Mouse (Mus musculus) MEL (cell line): Measurements from ENCODE around the gene Cpd. TPM values are rescaled to one million over a fixed set of nuclear protein-coding genes. Genes with fewer than 3 reads are reported as not detected.
"Not testable (repeated sequence)": the region's sequence is repeated elsewhere in the genome, so short reads cannot be mapped to it uniquely, and the experiment has no call there.

Experiments
- DNase-seq: peaks from one replicate; pipeline ENCODE4 v3.0.0; 2011; ENCODE audit warnings: low read depth, low spot score
- H3K27ac ChIP-seq: 2 replicates; pipeline ENCODE4 v1.5.1; 2012; ENCODE audit warnings: low read depth, mild to moderate bottlenecking, control low read depth, low read length, moderate library complexity; ENCODE audit not compliant: control insufficient read depth
- H3K27me3 ChIP-seq, 2 experiments: fragments of 150-350 bp in 1 of 2; sonication (generic) in 1 of 2; 2 replicates each; pipeline ENCODE4 v1.6.1; 2012; ENCODE audit warnings: low read length in 2 of 2, mild to moderate bottlenecking in 2 of 2, improper control_type of control experiment in 1 of 2, moderate library complexity in 1 of 2; ENCODE audit not compliant: insufficient read depth in 2 of 2, control insufficient read depth in 1 of 2
- H3K36me3 ChIP-seq, 2 experiments: 2 replicates each; pipeline ENCODE4 v1.6.1; 2012 to 2014; ENCODE audit warnings: low read length in 2 of 2, improper control_type of control experiment in 1 of 2, inconsistent platforms in 1 of 2, mild to moderate bottlenecking in 1 of 2; ENCODE audit not compliant: insufficient read depth in 2 of 2, control insufficient read depth in 1 of 2
- H3K4me1 ChIP-seq, 2 experiments: fragments of 150-350 bp in 1 of 2; sonication (generic) in 1 of 2; 2 replicates each; pipeline ENCODE4 v1.6.1; 2012; ENCODE audit warnings: low read length in 2 of 2, improper control_type of control experiment in 1 of 2, mild to moderate bottlenecking in 1 of 2; ENCODE audit not compliant: insufficient read depth in 2 of 2, control insufficient read depth in 1 of 2
- H3K4me3 ChIP-seq, 2 experiments: fragments of 150-350 bp in 1 of 2; sonication (generic) in 1 of 2; 2 replicates each; pipeline ENCODE4 v1.5.1; 2012; ENCODE audit warnings: low read depth in 2 of 2, low read length in 2 of 2, mild to moderate bottlenecking in 2 of 2, moderate library complexity in 2 of 2, control low read depth in 1 of 2, improper control_type of control experiment in 1 of 2; ENCODE audit not compliant: control insufficient read depth in 1 of 2, insufficient read depth in 1 of 2
- H3K79me2 ChIP-seq: 2 replicates; pipeline ENCODE4 v1.6.1; 2012; ENCODE audit warnings: mild to moderate bottlenecking, low read length, moderate library complexity; ENCODE audit not compliant: control insufficient read depth, poor library complexity, insufficient read depth
- H3K9ac ChIP-seq: 2 replicates; pipeline ENCODE4 v1.6.1; 2012; ENCODE audit warnings: low read depth, mild to moderate bottlenecking, control low read depth, low read length, moderate library complexity; ENCODE audit not compliant: control insufficient read depth, poor library complexity, severe bottlenecking
- H3K9me3 ChIP-seq: fragments of 150-350 bp; sonication (generic); replicated peaks from 2 replicates; pipeline ENCODE4 v1.6.1; 2012; ENCODE audit warnings: mild to moderate bottlenecking, low read length, improper control_type of control experiment, moderate library complexity; ENCODE audit not compliant: insufficient read depth
- CHD1 ChIP-seq: IDR thresholded peaks from 2 replicates; pipeline ENCODE4 v1.6.1; 2012; ENCODE audit warnings: low read depth, mild to moderate bottlenecking, inconsistent platforms, low read length, improper control_type of control experiment
- CTCF ChIP-seq, 3 experiments: IDR thresholded peaks in 2 of 3; conservative IDR thresholded peaks in 1 of 3; 2 replicates each; pipeline ENCODE4 v1.5.1; 2011 to 2012; ENCODE audit warnings: low read length in 3 of 3, low read depth in 2 of 3, mild to moderate bottlenecking in 2 of 3, improper control_type of control experiment in 1 of 3, inconsistent platforms in 1 of 3, mixed read lengths in 1 of 3, moderate library complexity in 1 of 3; ENCODE audit not compliant: control insufficient read depth in 1 of 3, insufficient read depth in 1 of 3, poor library complexity in 1 of 3, severe bottlenecking in 1 of 3
- ELF1 ChIP-seq: IDR thresholded peaks from 2 replicates; pipeline ENCODE4 v1.6.1; 2014; ENCODE audit warnings: low read depth, mild to moderate bottlenecking, inconsistent platforms, low read length, improper control_type of control experiment, moderate library complexity
- HCFC1 ChIP-seq: IDR thresholded peaks from 2 replicates; pipeline ENCODE4 v1.6.1; 2012; ENCODE audit warnings: low read depth, mild to moderate bottlenecking, inconsistent platforms, low read length, improper control_type of control experiment, moderate library complexity
- JUND ChIP-seq: IDR thresholded peaks from 2 replicates; pipeline ENCODE4 v1.6.1; 2011; ENCODE audit warnings: low read depth, mild to moderate bottlenecking, improper control_type of control experiment, low read length
- KAT2A ChIP-seq: conservative IDR thresholded peaks from 2 replicates; pipeline ENCODE4 v1.6.1; 2012; ENCODE audit warnings: low read depth, low read length, improper control_type of control experiment, inconsistent platforms
- MAX ChIP-seq: IDR thresholded peaks from 2 replicates; pipeline ENCODE4 v1.6.1; 2011; ENCODE audit warnings: low read length, improper control_type of control experiment
- MEF2A ChIP-seq: IDR thresholded peaks from 2 replicates; pipeline ENCODE4 v1.6.1; 2014; ENCODE audit warnings: low read depth, mild to moderate bottlenecking, inconsistent platforms, low read length, improper control_type of control experiment; ENCODE audit not compliant: poor library complexity, insufficient replicate concordance, severe bottlenecking; ENCODE audit errors: extremely low read depth
- MYB ChIP-seq: IDR thresholded peaks from 2 replicates; pipeline ENCODE4 v1.6.1; 2011; ENCODE audit warnings: mild to moderate bottlenecking, low read depth, low read length, improper control_type of control experiment
- POLR2A ChIP-seq, 2 experiments: IDR thresholded peaks; 2 replicates each; pipeline ENCODE4 v1.6.1; 2011 to 2012; ENCODE audit warnings: low read length in 2 of 2, mild to moderate bottlenecking in 2 of 2, control low read depth in 1 of 2, improper control_type of control experiment in 1 of 2, low read depth in 1 of 2, moderate library complexity in 1 of 2; ENCODE audit not compliant: control insufficient read depth in 1 of 2, insufficient read depth in 1 of 2, poor library complexity in 1 of 2
- POLR2AphosphoS2 ChIP-seq: IDR thresholded peaks from 2 replicates; pipeline ENCODE4 v1.6.1; 2011; ENCODE audit warnings: low read length, improper control_type of control experiment
- POLR2AphosphoS5 ChIP-seq: IDR thresholded peaks from 2 replicates; pipeline ENCODE4 v1.6.1; 2012; ENCODE audit warnings: low read depth, borderline replicate concordance, mild to moderate bottlenecking, inconsistent platforms, low read length, moderate library complexity, mixed read lengths
- RAD21 ChIP-seq: IDR thresholded peaks from 2 replicates; pipeline ENCODE4 v1.6.1; 2011; ENCODE audit warnings: mild to moderate bottlenecking, low read depth, low read length, improper control_type of control experiment
- RCOR1 ChIP-seq: IDR thresholded peaks from 2 replicates; pipeline ENCODE4 v1.6.1; 2012; ENCODE audit warnings: low read depth, mild to moderate bottlenecking, inconsistent platforms, low read length, improper control_type of control experiment
- SIN3A ChIP-seq: IDR thresholded peaks from 2 replicates; pipeline ENCODE4 v1.6.1; 2012; ENCODE audit warnings: low read length, improper control_type of control experiment, inconsistent platforms
- TAL1 ChIP-seq: IDR thresholded peaks from 2 replicates; pipeline ENCODE4 v1.6.1; 2012; ENCODE audit warnings: mild to moderate bottlenecking, inconsistent platforms, low read length, moderate library complexity, mixed read lengths
- UBTF ChIP-seq: IDR thresholded peaks from 2 replicates; pipeline ENCODE4 v1.6.1; 2012; ENCODE audit warnings: low read depth, mild to moderate bottlenecking, inconsistent platforms, low read length, improper control_type of control experiment, moderate library complexity, borderline replicate concordance; ENCODE audit not compliant: insufficient read depth
- ZKSCAN1 ChIP-seq: IDR thresholded peaks from 2 replicates; pipeline ENCODE4 v1.6.1; 2012; ENCODE audit warnings: low read depth, mild to moderate bottlenecking, inconsistent platforms, low read length, improper control_type of control experiment, moderate library complexity
- ZMIZ1 ChIP-seq: IDR thresholded peaks from 2 replicates; pipeline ENCODE4 v1.6.1; 2012; ENCODE audit warnings: low read depth, mild to moderate bottlenecking, inconsistent platforms, low read length, improper control_type of control experiment, moderate library complexity
- polyA plus RNA-seq, 2 experiments: library from polyadenylated mRNA; stranded (reverse) in 1 of 2; unstranded in 1 of 2; fragments of >175 nt in 1 of 2; fragments of >200 nt in 1 of 2; gene quantifications; 2 replicates each; pipeline versions ENCODE4 v1.2.1 to v1.2.4; 2012; ENCODE audit warnings: low replicate concordance in 2 of 2, low read depth in 1 of 2; ENCODE audit not compliant: insufficient read length in 2 of 2, insufficient read depth in 1 of 2, missing spikeins in 1 of 2
- total RNA-seq: library from RNA; depleted of rRNA; stranded (reverse); fragments of 300-350 nt; gene quantifications from 2 replicates; pipeline ENCODE4 v1.2.3, GENCODE M21; 2012

Gene Cpd
- total and polyA plus RNA-seq, 3 experiments: 7.5 to 14.6 TPM; not detected in 1

- Histone ChIP-seq H3K27ac (no peak overlapping the region), H3K4me1 (no peaks in the 10 kb centered on the region), H3K79me2 (no peaks in the 10 kb centered on the region), H3K9ac (no peak overlapping the region), H3K27me3 (no peaks in the 10 kb centered on the region), H3K9me3 (no peaks in the 10 kb centered on the region), H3K4me3 (no peak overlapping the region), H3K36me3 (no peaks in the 10 kb centered on the region; a peak in 2 of 4 replicates)
- TF ChIP-seq MAX (no peak), KAT2A (no peak), ZKSCAN1 (no peak), MYB (no peak), POLR2AphosphoS5 (no peak), CTCF (IDR thresholded peaks at IDR 0.05 in 2 of 3, conservative IDR thresholded peaks at IDR 0.05 in 1 of 3; ENCODE audit: control insufficient read depth in 1 of 3, insufficient read depth in 1 of 3, low read depth in 2 of 3, low read length in 3 of 3, poor library complexity in 1 of 3, severe bottlenecking in 1 of 3) (no peak), CHD1 (no peak), RCOR1 (no peak), JUND (no peak), ELF1 (no peak), MEF2A (no peak), SIN3A (no peak), HCFC1 (no peak), RAD21 (no peak), ZMIZ1 (no peak)
- no peak for DNase-seq
Observed at GRCm38 (mm10) chr11:76806026-76806425, 40.8 kb downstream of the Cpd start.

GRCm38 (mm10) chr11:76805072-76805471 lies 41.7 kb downstream of the Cpd start:
- H3K36me3 ChIP-seq: not testable (repeated sequence)

DNA sequence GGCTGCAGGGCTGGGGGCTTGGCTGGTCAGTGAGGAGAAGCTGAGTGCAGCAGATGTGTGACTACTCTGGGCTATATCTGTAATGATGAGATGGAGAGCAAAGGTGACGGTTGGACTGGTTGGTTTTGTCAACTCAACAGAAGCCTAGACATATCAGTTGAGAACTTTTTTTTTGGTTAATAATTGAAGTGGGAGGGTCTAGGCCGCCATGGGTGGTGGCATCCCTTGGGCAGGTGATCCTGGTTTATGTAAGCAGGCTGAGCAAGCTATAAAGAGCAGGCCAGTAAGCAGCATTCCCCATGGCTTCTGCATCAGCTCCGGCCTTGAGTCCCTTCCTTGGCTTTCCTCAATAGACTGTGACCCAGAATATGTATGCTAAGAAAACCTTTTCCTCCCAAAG lies 43.6 kb downstream of the Cpd start:
- Histone ChIP-seq H3K27me3 (no peaks in the 10 kb centered on the region), H3K9me3 (no peaks in the 10 kb centered on the region), H3K4me1 (no peaks in the 10 kb centered on the region), H3K9ac (no peak overlapping the region), H3K4me3 (no peak overlapping the region), H3K27ac (no peak overlapping the region), H3K36me3 (no peaks in the 10 kb centered on the region; a peak in 2 of 4 replicates), H3K79me2 (no peaks in the 10 kb centered on the region)
- TF ChIP-seq ELF1 (no peak), MEF2A (no peak), POLR2A (IDR thresholded peaks at IDR 0.05; ENCODE audit: control insufficient read depth in 1 of 2, insufficient read depth in 1 of 2, low read depth in 1 of 2, low read length in 2 of 2, poor library complexity in 1 of 2) (no peak), HCFC1 (no peak), TAL1 (no peak), POLR2AphosphoS2 (no peak), CTCF (IDR thresholded peaks at IDR 0.05 in 2 of 3, conservative IDR thresholded peaks at IDR 0.05 in 1 of 3; ENCODE audit: control insufficient read depth in 1 of 3, insufficient read depth in 1 of 3, low read depth in 2 of 3, low read length in 3 of 3, poor library complexity in 1 of 3, severe bottlenecking in 1 of 3) (no peak), UBTF (no peak)
- DNase-seq: no peak

More at GRCm38 (mm10) chr11:76805072-76805471, 41.7 kb downstream of the Cpd start:
- H3K9me3 ChIP-seq, H3K4me3 ChIP-seq, H3K79me2 ChIP-seq, H3K27ac ChIP-seq, H3K9ac ChIP-seq, H3K4me1 ChIP-seq, H3K27me3 ChIP-seq, DNase-seq: not testable (repeated sequence)
